Mouse (Mus musculus): Measurements from ENCODE around the gene Ptges3l. TPM values are rescaled to one million over a fixed set of nuclear protein-coding genes. Genes with fewer than 3 reads are reported as not detected.
"Not testable (repeated sequence)": the region's sequence is repeated elsewhere in the genome, so short reads cannot be mapped to it uniquely, and the experiment has no call there.

Ptges3l gene
- polyA plus RNA-seq, 1 experiment from 2014 or later = 1.2 TPM

- not testable (repeated sequence) for H3K4me2 ChIP-seq; H3K4me3 ChIP-seq; H3K27me3 ChIP-seq; H3K9ac ChIP-seq; H3K27ac ChIP-seq; H3K9me3 ChIP-seq (replicated peaks); H3K4me1 ChIP-seq; ATAC-seq
- WGBS = 59% methylated on average over 3 of the region's 3 CpGs
- peaks cover 30% of the 10 kb centered on the region for H3K36me3 ChIP-seq (ENCODE audit: poor library complexity, severe bottlenecking)
Measured at GRCm38 (mm10) chr11:101438006-101438405, 12.9 kb upstream of the Ptges3l start.

DNA sequence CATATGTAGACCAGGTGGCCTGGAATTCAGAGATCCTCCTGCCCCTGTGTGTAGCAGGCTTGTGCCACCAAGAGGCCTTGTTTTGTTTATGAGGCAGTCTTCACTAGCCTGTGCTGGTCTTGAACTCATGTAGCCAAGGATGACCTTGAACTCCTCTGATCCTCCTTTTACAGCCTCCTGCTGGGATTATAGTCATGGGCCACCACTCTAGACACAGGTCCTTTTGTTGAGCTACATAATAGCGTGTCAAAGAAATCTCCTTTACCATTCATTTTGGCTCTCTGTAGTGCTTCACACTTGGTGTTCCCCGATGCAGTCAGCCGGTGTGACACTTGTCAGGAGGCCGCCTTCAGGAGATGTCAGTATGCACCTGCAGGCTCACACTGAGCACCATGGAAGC, 11.8 kb upstream of the Ptges3l start:
- Histone ChIP-seq H3K27ac (no peak overlapping the region), H3K9ac (no peak overlapping the region), H3K4me3 (no peak overlapping the region), H3K36me3 (ENCODE audit: poor library complexity, severe bottlenecking) (peaks cover 39% of the 10 kb centered on the region), H3K27me3 (no peaks in the 10 kb centered on the region), H3K4me2 (no peak overlapping the region), H3K4me1 (no peaks in the 10 kb centered on the region), H3K9me3 (replicated peaks) (no peaks in the 10 kb centered on the region)
- no peak for ATAC-seq
- 40% methylated on average over 4 of the region's 4 CpGs for WGBS

DNA sequence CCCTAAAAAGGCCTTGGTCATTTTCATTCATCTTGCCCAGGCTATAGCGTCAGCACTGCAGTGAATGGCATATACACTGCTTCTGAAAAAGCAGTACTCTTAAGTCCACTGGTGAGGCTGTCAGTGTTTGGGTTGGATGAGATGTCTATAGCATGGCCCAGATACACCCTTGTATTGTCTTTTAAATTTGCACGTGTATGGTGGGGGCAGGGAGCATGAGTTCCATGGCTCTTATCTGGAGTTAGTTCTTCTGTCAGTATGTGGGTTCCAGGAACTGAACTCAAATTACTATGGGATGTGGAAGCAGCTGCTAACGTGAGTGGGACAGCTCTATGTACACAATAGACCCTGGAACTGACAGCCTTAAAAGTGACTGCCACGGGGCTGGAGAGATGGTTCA, 10.7 kb upstream of the Ptges3l start:
- H3K27ac ChIP-seq = no peak overlapping the region
- H3K4me3 ChIP-seq = no peak overlapping the region
- WGBS = 87% methylated on average over 4 of the region's 4 CpGs
- ATAC-seq = no peak
- peaks cover 50% of the 10 kb centered on the region for H3K36me3 ChIP-seq (ENCODE audit: poor library complexity, severe bottlenecking)
- no peaks in the 10 kb centered on the region for H3K9me3 ChIP-seq (replicated peaks)
- no peak overlapping the region for H3K9ac ChIP-seq
- H3K27me3 ChIP-seq = no peaks in the 10 kb centered on the region
- no peaks in the 10 kb centered on the region for H3K4me1 ChIP-seq
- H3K4me2 ChIP-seq = no peak overlapping the region

GRCm38 (mm10) chr11:101433396-101433795, 8.3 kb upstream of the Ptges3l start:
- Histone ChIP-seq H3K4me2 (no peak overlapping the region), H3K4me1 (no peaks in the 10 kb centered on the region), H3K27ac (no peak overlapping the region), H3K9me3 (replicated peaks) (no peaks in the 10 kb centered on the region), H3K27me3 (no peaks in the 10 kb centered on the region), H3K36me3 (ENCODE audit: poor library complexity, severe bottlenecking) (peaks cover 66% of the 10 kb centered on the region), H3K9ac (no peak overlapping the region), H3K4me3 (no peak overlapping the region)
- WGBS = 93% methylated on average over 13 of the region's 13 CpGs
- ATAC-seq = no peak

DNA sequence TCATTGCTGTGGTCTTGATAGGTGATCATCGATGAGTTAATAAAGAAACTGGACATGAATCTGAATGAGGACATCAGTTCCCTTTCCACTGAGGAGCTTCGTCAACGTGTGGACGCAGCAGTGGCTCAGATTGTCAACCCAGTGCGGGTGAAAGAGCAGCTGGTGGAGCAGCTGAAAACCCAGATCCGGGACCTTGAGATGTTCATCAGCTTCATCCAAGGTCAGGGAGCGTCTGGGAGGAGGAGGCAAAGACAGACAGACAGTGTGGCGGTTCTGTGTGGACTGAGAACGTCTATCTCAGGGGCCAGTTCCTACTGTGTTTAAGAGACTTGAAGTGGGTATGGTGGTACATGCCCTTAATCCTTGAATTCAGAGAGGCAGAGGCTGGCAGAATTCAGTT, 6.2 kb upstream of the Ptges3l start:
- H3K27ac ChIP-seq = no peak overlapping the region
- no peak overlapping the region for H3K9ac ChIP-seq
- H3K4me2 ChIP-seq = no peak overlapping the region
- no peaks in the 10 kb centered on the region for H3K9me3 ChIP-seq (replicated peaks)
- WGBS = 92% methylated on average over 9 of the region's 9 CpGs
- ATAC-seq = no peak
- H3K27me3 ChIP-seq = no peaks in the 10 kb centered on the region
- peaks cover 8% of the 10 kb centered on the region for H3K4me1 ChIP-seq
- H3K4me3 ChIP-seq = no peak overlapping the region
- peaks cover 66% of the 10 kb centered on the region for H3K36me3 ChIP-seq (ENCODE audit: poor library complexity, severe bottlenecking)

GRCm38 (mm10) chr11:101426165-101426564, 1.0 kb upstream of the Ptges3l start:
- Histone ChIP-seq H3K36me3 (ENCODE audit: poor library complexity, severe bottlenecking) (peaks cover 20% of the 10 kb centered on the region), H3K9me3 (replicated peaks) (no peaks in the 10 kb centered on the region), H3K27ac (no peak overlapping the region), H3K27me3 (peaks cover 4% of the 10 kb centered on the region), H3K4me3 (peak overlapping the region; percentile 99), H3K4me1 (peaks cover 25% of the 10 kb centered on the region), H3K4me2 (peak overlapping the region; percentile 96), H3K9ac (peak overlapping the region; percentile 91)
- WGBS = 69% methylated on average over 8 of the region's 8 CpGs
- no peak for ATAC-seq

GRCm38 (mm10) chr11:101424105-101424851, 855 bp downstream of the Ptges3l start, which contains the start of gene Gm27029:
Gm27029 (minus strand) TSS chr11:101424796.
- peak within 1 kb of the TSS; percentile 96 for H3K4me2 ChIP-seq
- H3K36me3 ChIP-seq (ENCODE audit: poor library complexity, severe bottlenecking) = peaks cover 1% of the 10 kb centered on the region
- H3K4me1 ChIP-seq = peaks cover 25% of the 10 kb centered on the region
- ATAC-seq = no peak; the same call in 1 of the 2 replicates
- peak within 1 kb of the TSS; percentile 91 for H3K9ac ChIP-seq
- peak within 1 kb of the TSS; percentile 99 for H3K4me3 ChIP-seq
- H3K27ac ChIP-seq = peak within 1 kb of the TSS; percentile 84
- no peaks in the 10 kb centered on the region for H3K9me3 ChIP-seq (replicated peaks)
- peaks cover 4% of the 10 kb centered on the region for H3K27me3 ChIP-seq
- WGBS = 6% methylated on average over 23 of the region's 23 CpGs

DNA sequence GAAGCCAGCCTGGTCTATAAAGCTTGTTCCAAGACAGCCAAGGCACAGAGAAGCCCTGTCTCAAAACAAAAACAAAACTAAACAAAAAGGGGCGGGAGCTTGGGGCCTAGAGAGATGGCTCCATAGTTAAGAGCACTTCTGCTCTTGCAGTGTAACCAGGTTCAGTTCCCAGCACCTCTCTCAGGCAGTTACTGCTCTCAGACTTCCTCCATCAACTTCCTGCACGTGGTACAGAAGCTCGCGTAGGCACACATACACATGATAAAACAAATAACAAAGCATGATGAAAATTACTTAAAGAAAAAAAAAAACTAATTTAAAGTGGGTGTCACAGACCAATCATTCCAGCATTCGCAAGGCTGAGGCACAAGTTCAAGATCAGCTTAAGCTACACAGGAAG, 5.0 kb downstream of the Ptges3l start:
- H3K9me3 ChIP-seq (replicated peaks) = no peaks in the 10 kb centered on the region
- 90% methylated on average over 5 of the region's 5 CpGs for WGBS

GRCm38 (mm10) chr11:101419610-101420009, 5.5 kb downstream of the Ptges3l start:
- H3K27me3 ChIP-seq = peaks cover 4% of the 10 kb centered on the region
- H3K27ac ChIP-seq = no peak overlapping the region
- H3K9ac ChIP-seq = no peak overlapping the region
- H3K9me3 ChIP-seq (replicated peaks) = no peaks in the 10 kb centered on the region
- no peak overlapping the region for H3K4me3 ChIP-seq
- no peak for ATAC-seq
- peaks cover 16% of the 10 kb centered on the region for H3K4me1 ChIP-seq
- 15% methylated on average over 3 of the region's 3 CpGs for WGBS
- no peak overlapping the region for H3K4me2 ChIP-seq
- H3K36me3 ChIP-seq (ENCODE audit: poor library complexity, severe bottlenecking) = no peaks in the 10 kb centered on the region

More for the DNA sequence above, 5.0 kb downstream of the Ptges3l start:
- ATAC-seq = no peak
- no peak overlapping the region for H3K9ac ChIP-seq
- H3K4me1 ChIP-seq = peaks cover 16% of the 10 kb centered on the region
- H3K27ac ChIP-seq = no peak overlapping the region
- H3K4me3 ChIP-seq = no peak overlapping the region
- no peaks in the 10 kb centered on the region for H3K36me3 ChIP-seq (ENCODE audit: poor library complexity, severe bottlenecking)
- peaks cover 4% of the 10 kb centered on the region for H3K27me3 ChIP-seq
- H3K4me2 ChIP-seq = no peak overlapping the region

DNA sequence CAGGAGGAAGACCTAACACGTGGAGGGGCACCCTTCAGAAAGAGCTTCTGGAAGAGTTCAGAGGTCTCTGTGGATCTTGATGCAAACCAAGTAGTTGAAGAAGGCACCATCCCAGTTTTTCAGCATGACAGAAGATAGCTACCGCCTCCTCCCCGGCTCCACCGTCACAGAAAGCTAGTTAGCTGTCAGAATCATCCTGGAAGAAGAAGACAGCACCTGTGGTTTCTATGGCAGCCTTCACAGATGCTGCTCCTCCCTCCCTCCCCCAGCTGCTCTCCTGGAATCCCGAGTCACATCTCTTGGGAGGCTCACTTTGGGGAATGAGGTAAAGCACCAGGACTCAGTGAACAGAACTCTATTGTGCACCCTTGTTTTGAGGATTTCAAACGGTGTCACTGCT, 6.1 kb downstream of the Ptges3l start:
- WGBS = 59% methylated on average over 6 of the region's 6 CpGs
- Histone ChIP-seq H3K4me1 (peaks cover 10% of the 10 kb centered on the region), H3K4me3 (no peak overlapping the region), H3K27me3 (peaks cover 4% of the 10 kb centered on the region), H3K27ac (no peak overlapping the region), H3K9ac (no peak overlapping the region), H3K36me3 (ENCODE audit: poor library complexity, severe bottlenecking) (peaks cover under 1% of the 10 kb centered on the region; the same call in 1 of the 2 replicates), H3K4me2 (no peak overlapping the region), H3K9me3 (replicated peaks) (no peaks in the 10 kb centered on the region)
- no peak for ATAC-seq

DNA sequence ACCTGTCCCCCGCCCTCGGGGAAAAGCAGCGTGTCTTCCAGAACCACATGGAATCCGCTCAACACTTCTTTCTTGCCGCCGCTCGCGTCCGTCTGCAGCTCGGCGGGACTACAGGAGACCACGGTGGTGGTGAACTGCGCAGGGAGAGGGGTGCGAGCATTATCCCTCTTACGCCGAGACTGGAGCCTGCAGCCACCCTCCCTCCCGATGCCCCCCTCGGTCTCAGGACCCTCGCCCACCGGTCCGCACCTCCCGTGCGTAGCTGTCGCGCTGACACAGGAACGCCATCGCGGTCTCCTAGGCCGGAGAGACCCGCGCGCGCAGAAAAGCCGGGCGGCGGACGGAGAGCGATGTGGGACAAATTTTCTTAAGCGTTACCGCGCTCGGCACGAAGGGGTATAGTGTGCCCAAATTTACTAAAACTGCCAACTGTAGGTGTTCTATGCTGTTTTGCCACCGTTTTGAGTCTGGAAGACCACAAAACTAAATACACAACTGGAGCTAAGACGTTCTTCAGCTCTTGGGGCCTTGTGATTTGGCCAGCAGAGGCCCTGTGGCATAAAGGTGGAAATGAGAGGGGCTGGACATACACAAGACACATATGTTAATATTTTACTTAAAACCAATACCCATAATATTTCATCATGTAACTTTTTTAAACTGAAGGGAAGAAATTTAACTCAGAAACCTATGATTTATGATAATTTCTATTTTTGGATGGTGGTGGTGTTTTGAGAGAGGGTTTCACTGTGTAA, 7.9 kb downstream of the Ptges3l start, which contains the start of gene Aarsd1:
TSS of gene Aarsd1 (minus strand) at position 515 of the 755 bp plus-strand sequence.
- H3K4me3 ChIP-seq = peak within 1 kb of the TSS; percentile 81
- H3K27ac ChIP-seq = peak within 1 kb of the TSS; percentile 72
- H3K4me1 ChIP-seq = peaks cover 8% of the 10 kb centered on the region
- peaks cover 18% of the 10 kb centered on the region for H3K36me3 ChIP-seq (ENCODE audit: poor library complexity, severe bottlenecking)
- H3K9me3 ChIP-seq (replicated peaks) = no peaks in the 10 kb centered on the region
- peak within 1 kb of the TSS; percentile 82 for H3K9ac ChIP-seq
- ATAC-seq = peak; percentile 87
- no peaks in the 10 kb centered on the region for H3K27me3 ChIP-seq
- WGBS = under 1% methylated on average over 45 of the region's 45 CpGs
- H3K4me2 ChIP-seq = peak within 1 kb of the TSS; percentile 81

- Histone ChIP-seq H3K27ac (peak overlapping the region; percentile 72), H3K9ac (peak overlapping the region; percentile 82), H3K4me1 (peaks cover 8% of the 10 kb centered on the region), H3K4me2 (peak overlapping the region; percentile 81), H3K4me3 (peak overlapping the region; percentile 81), H3K9me3 (replicated peaks) (no peaks in the 10 kb centered on the region), H3K36me3 (ENCODE audit: poor library complexity, severe bottlenecking) (peaks cover 25% of the 10 kb centered on the region), H3K27me3 (no peaks in the 10 kb centered on the region)
- 2% methylated on average over 11 of the region's 11 CpGs for WGBS
- peak; percentile 46; the same call in 1 of the 2 replicates for ATAC-seq
Measured at GRCm38 (mm10) chr11:101416433-101417100, 8.6 kb downstream of the Ptges3l start.

Data from forebrain, embryonic 13.5 days (tissue).